Mouse (Mus musculus): ENCODE results near the gene Map3k14. TPM values are rescaled to one million over a fixed set of nuclear protein-coding genes. Genes with fewer than 3 reads are reported as not detected.

Gene Map3k14
- total and polyA plus RNA-seq, 3 experiments = 3.0 to 3.7 (median 3.4) TPM

DNA sequence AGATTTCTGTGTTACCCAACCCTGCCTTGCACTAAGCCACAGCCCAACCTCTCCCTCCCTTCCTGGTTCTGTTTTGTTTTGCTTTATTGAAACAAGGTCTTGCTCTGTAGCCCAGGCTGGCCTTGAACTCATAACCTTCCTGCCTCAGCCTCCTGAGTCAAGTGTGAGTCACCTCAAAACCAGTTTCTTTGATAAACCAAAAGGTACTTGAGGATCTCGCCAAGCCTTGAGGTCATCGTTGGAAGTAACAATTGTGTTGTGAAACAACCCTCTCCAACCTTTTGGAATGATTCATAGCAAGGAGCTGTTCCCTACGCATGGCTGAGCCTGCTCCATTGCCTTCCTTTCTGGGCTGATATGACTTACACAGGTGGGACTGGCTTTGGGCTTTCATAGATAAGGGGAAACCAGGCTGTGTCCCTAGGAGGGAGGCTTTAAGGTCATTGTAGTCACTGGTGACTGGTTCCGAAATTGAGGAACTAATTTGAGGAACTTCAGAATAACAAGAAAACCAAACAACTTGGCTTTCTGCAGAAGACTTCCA, 9.3 kb downstream of the Map3k14 start:
- no peak overlapping the region for H3K4me3 ChIP-seq
- WGBS = 74% methylated on average over 4 of the region's 4 CpGs
- H3K9ac ChIP-seq (ENCODE audit: low read depth, low read length) = no peak overlapping the region
- H3K79me2 ChIP-seq (replicated peaks; ENCODE audit: control insufficient read depth, insufficient read depth, low read length) = no peaks in the 10 kb centered on the region; the same call in 1 of the 2 replicates
- H3K4me1 ChIP-seq (ENCODE audit: control insufficient read depth, insufficient read depth, low read length) = peaks cover 13% of the 10 kb centered on the region
- H3K27ac ChIP-seq = no peak overlapping the region
- H3K27me3 ChIP-seq (ENCODE audit: control insufficient read depth, insufficient read depth, low read length) = no peaks in the 10 kb centered on the region
- DNase-seq = peak in 1 of 2 experiments; percentile 42
- no peaks in the 10 kb centered on the region for H3K36me3 ChIP-seq (ENCODE audit: control insufficient read depth, insufficient read depth, low read length)
- intact Hi-C loops (cut with DNase I) = no loop called here
- no peak for TF ChIP-seq POLR2A (IDR thresholded peaks at IDR 0.05; ENCODE audit: insufficient read depth, low read depth, low read length)

DNA sequence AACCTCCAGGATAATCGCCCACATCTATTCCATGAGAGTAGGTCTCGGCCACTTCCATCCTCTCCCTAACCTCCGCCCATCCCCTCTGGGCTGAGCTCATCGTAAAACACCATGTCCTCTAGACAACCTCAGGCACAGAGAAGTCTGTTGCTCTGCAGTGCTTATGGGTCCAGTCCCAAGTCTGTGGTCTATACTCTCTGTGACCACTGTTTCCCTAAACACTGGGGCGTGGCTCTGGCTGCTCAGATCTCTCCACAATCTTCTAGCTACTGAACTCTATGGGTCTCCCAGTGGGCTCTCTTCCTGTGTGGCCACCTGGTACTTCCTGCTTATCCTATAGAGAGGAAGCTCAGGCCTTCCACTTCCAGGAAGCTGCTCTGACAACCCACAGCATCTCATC, 13.7 kb downstream of the Map3k14 start:
- intact Hi-C loops (cut with DNase I) = no loop called here
- Histone ChIP-seq H3K4me1 (ENCODE audit: control insufficient read depth, insufficient read depth, low read length) (peaks cover 6% of the 10 kb centered on the region), H3K27me3 (ENCODE audit: control insufficient read depth, insufficient read depth, low read length) (no peaks in the 10 kb centered on the region), H3K36me3 (ENCODE audit: control insufficient read depth, insufficient read depth, low read length) (no peaks in the 10 kb centered on the region), H3K4me3 (no peak overlapping the region), H3K27ac (no peak overlapping the region), H3K79me2 (replicated peaks; ENCODE audit: control insufficient read depth, insufficient read depth, low read length) (no peaks in the 10 kb centered on the region), H3K9ac (ENCODE audit: low read depth, low read length) (no peak overlapping the region)
- no peak for DNase-seq
- WGBS = 84% methylated on average over 5 of the region's 5 CpGs
- TF ChIP-seq EP300 (IDR thresholded peaks at IDR 0.05; ENCODE audit: insufficient read depth, low read depth, low read length) = no peak
- TF ChIP-seq CTCF (IDR thresholded peaks at IDR 0.05) = no peak
- no peak for TF ChIP-seq POLR2A (IDR thresholded peaks at IDR 0.05; ENCODE audit: insufficient read depth, low read depth, low read length)

DNA sequence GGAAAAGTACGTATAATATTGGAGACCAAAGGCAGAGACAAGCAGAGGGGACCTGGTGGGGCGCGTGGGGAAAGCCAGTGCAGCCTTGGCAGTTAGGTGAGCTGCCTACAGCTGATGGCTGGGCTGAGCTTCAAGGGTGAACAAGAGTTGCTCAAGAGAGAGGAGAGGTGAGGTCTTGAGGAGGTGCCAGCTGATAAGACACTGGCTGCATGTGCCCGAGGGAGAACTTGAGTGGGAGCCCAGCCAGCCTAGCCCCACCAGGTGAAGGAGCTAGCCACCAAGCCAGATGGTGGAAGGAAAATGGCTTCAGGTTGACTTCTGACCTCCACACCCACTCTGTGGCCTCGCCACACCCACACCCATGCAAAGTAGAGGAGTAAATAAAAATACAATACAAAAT, 14.9 kb downstream of the Map3k14 start:
- TF ChIP-seq CTCF (IDR thresholded peaks at IDR 0.05) (no peak), POLR2A (IDR thresholded peaks at IDR 0.05; ENCODE audit: insufficient read depth, low read depth, low read length) (no peak), EP300 (IDR thresholded peaks at IDR 0.05; ENCODE audit: insufficient read depth, low read depth, low read length) (no peak)
- intact Hi-C loops (cut with DNase I) = no loop called here
- no peak overlapping the region for H3K9ac ChIP-seq (ENCODE audit: low read depth, low read length)
- 74% methylated on average over 5 of the region's 5 CpGs for WGBS
- H3K79me2 ChIP-seq (replicated peaks; ENCODE audit: control insufficient read depth, insufficient read depth, low read length) = no peaks in the 10 kb centered on the region
- peaks cover 6% of the 10 kb centered on the region for H3K4me1 ChIP-seq (ENCODE audit: control insufficient read depth, insufficient read depth, low read length)
- no peaks in the 10 kb centered on the region for H3K27me3 ChIP-seq (ENCODE audit: control insufficient read depth, insufficient read depth, low read length)
- no peaks in the 10 kb centered on the region for H3K36me3 ChIP-seq (ENCODE audit: control insufficient read depth, insufficient read depth, low read length)
- H3K4me3 ChIP-seq = no peak overlapping the region
- DNase-seq = no peak
- H3K27ac ChIP-seq = no peak overlapping the region

DNA sequence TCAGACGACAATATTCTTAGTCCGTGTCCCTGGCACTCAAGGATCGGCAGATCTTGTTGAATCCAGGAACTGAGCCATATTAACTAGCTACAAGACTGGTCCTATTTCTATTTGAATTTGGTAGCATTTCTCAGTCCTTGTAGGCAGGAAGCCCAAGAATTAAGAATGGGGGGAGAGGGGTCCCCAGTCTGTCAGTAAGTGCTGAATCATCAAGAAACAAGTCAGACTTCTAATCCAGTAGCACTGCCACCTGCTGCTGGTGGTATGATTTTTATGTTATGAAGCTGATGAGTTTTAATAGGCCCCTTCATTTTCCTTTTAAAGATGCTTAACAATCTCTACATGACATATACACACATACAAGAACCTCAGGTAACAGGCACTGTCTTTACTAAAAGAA, 16.9 kb downstream of the Map3k14 start:
- H3K27ac ChIP-seq = no peak overlapping the region
- H3K4me3 ChIP-seq = no peak overlapping the region
- peaks cover 20% of the 10 kb centered on the region for H3K4me1 ChIP-seq (ENCODE audit: control insufficient read depth, insufficient read depth, low read length)
- no peak overlapping the region for H3K9ac ChIP-seq (ENCODE audit: low read depth, low read length)
- TF ChIP-seq EP300 (IDR thresholded peaks at IDR 0.05; ENCODE audit: insufficient read depth, low read depth, low read length) (no peak), POLR2A (IDR thresholded peaks at IDR 0.05; ENCODE audit: insufficient read depth, low read depth, low read length) (no peak), CTCF (IDR thresholded peaks at IDR 0.05) (no peak)
- no peaks in the 10 kb centered on the region for H3K36me3 ChIP-seq (ENCODE audit: control insufficient read depth, insufficient read depth, low read length)
- no peak for DNase-seq
- H3K79me2 ChIP-seq (replicated peaks; ENCODE audit: control insufficient read depth, insufficient read depth, low read length) = no peaks in the 10 kb centered on the region
- intact Hi-C loops (cut with DNase I) = no loop called here
- 95% methylated on average over 3 of the region's 3 CpGs for WGBS
- H3K27me3 ChIP-seq (ENCODE audit: control insufficient read depth, insufficient read depth, low read length) = no peaks in the 10 kb centered on the region

DNA sequence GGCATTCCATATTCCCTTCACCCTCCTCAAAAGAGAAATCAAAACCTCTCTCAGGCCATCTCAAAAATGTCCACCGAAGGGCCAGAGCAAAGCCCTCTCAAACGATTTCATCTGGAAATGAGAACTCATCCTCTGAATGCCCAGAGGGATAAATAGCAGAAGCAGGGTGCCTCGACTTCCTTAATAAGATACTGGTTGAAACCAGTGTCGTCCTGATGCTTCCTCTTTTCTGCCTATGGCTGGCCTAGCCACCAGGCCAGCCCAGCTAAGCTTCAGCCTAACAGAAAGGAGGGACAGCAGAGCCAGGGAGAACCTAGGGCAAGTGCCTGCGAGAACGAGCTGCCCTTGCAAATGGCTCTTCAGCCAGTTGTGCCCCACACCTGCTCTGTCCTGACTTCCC, 17.8 kb downstream of the Map3k14 start:
- intact Hi-C loops (cut with DNase I) = no loop called here
- 57% methylated on average over 6 of the region's 6 CpGs for WGBS
- TF ChIP-seq EP300 (IDR thresholded peaks at IDR 0.05; ENCODE audit: insufficient read depth, low read depth, low read length) (no peak), CTCF (IDR thresholded peaks at IDR 0.05) (no peak), POLR2A (IDR thresholded peaks at IDR 0.05; ENCODE audit: insufficient read depth, low read depth, low read length) (no peak)
- Histone ChIP-seq H3K4me3 (no peak overlapping the region), H3K36me3 (ENCODE audit: control insufficient read depth, insufficient read depth, low read length) (no peaks in the 10 kb centered on the region), H3K27ac (peak overlapping the region; percentile 17; the same call in 1 of the 2 replicates), H3K79me2 (replicated peaks; ENCODE audit: control insufficient read depth, insufficient read depth, low read length) (no peaks in the 10 kb centered on the region), H3K27me3 (ENCODE audit: control insufficient read depth, insufficient read depth, low read length) (no peaks in the 10 kb centered on the region), H3K9ac (ENCODE audit: low read depth, low read length) (no peak overlapping the region), H3K4me1 (ENCODE audit: control insufficient read depth, insufficient read depth, low read length) (peaks cover 22% of the 10 kb centered on the region)
- no peak for DNase-seq

- H3K4me3 ChIP-seq = no peak overlapping the region
- 55% methylated on average over 5 of the region's 5 CpGs for WGBS
- no peaks in the 10 kb centered on the region for H3K36me3 ChIP-seq (ENCODE audit: control insufficient read depth, insufficient read depth, low read length)
- H3K4me1 ChIP-seq (ENCODE audit: control insufficient read depth, insufficient read depth, low read length) = peaks cover 23% of the 10 kb centered on the region
- peak overlapping the region; percentile 17; the same call in 1 of the 2 replicates for H3K27ac ChIP-seq
- no peak overlapping the region for H3K9ac ChIP-seq (ENCODE audit: low read depth, low read length)
- intact Hi-C loops (cut with DNase I) = no loop called here
- no peaks in the 10 kb centered on the region for H3K79me2 ChIP-seq (replicated peaks; ENCODE audit: control insufficient read depth, insufficient read depth, low read length)
- no peak for DNase-seq
- TF ChIP-seq EP300 (IDR thresholded peaks at IDR 0.05; ENCODE audit: insufficient read depth, low read depth, low read length) = no peak
- TF ChIP-seq CTCF (IDR thresholded peaks at IDR 0.05) = no peak
- no peak for TF ChIP-seq POLR2A (IDR thresholded peaks at IDR 0.05; ENCODE audit: insufficient read depth, low read depth, low read length)
- no peaks in the 10 kb centered on the region for H3K27me3 ChIP-seq (ENCODE audit: control insufficient read depth, insufficient read depth, low read length)
Observed at GRCm38 (mm10) chr11:103248837-103249236, 18.4 kb downstream of the Map3k14 start.
